Mouse (Mus musculus) liver, adult 2 months (tissue): ENCODE data around the gene Cc2d1a.

Source experiments
- CTCF ChIP-seq: fragments of 200-500 bp; IDR thresholded peaks from 2 replicates; pipeline ENCODE4 v1.5.1; 2011; ENCODE audit warnings: low read depth, low read length, control low read depth
- POLR2A ChIP-seq: fragments of 200-500 bp; IDR thresholded peaks from 2 replicates; pipeline ENCODE4 v1.6.1; 2011; ENCODE audit warnings: low read length, control low read depth; ENCODE audit not compliant: insufficient read depth; ENCODE audit errors: extremely low read depth

- TF ChIP-seq CTCF (no peak), POLR2A (no peak)
Observed at GRCm38 (mm10) chr8:84089277-84089676, 58.5 kb downstream of the Cc2d1a start.
